Mouse (Mus musculus) spleen, postnatal 4 days (tissue): Measurements from ENCODE around the gene Dgkh.
"Not testable (repeated sequence)": the region's sequence is repeated elsewhere in the genome, so short reads cannot be mapped to it uniquely, and the experiment has no call there.

Experiments
- DNase-seq, 2 experiments: peaks; one replicate each; pipeline ENCODE4 v3.0.0; 2022; ENCODE audit warnings: low spot score in 2 of 2

Dgkh gene

GRCm38 (mm10) chr14:78732617-78733312, at the start of gene Dgkh:
Dgkh (minus strand) TSS chr14:78732776.
- DNase-seq, result peak; percentile 70 to 84

GRCm38 (mm10) chr14:78777215-78777614, 44.6 kb upstream of the Dgkh start:
- DNase-seq, result no peak

- no peak for DNase-seq
These were observed 44.1 kb upstream of the Dgkh start for GRCm38 (mm10) chr14:78776659-78777058.

- no peak for DNase-seq
These were observed 43.1 kb upstream of the Dgkh start for GRCm38 (mm10) chr14:78775699-78776098.

- DNase-seq, result no peak
These were observed 42.6 kb upstream of the Dgkh start for GRCm38 (mm10) chr14:78775226-78775625.

GRCm38 (mm10) chr14:78770457-78770856, 37.9 kb upstream of the Dgkh start:
- DNase-seq, result no peak

- no peak for DNase-seq
These were observed 28.5 kb upstream of the Dgkh start for GRCm38 (mm10) chr14:78761064-78761463.

- no peak for DNase-seq
These were observed 26.9 kb upstream of the Dgkh start for GRCm38 (mm10) chr14:78759491-78759890.

GRCm38 (mm10) chr14:78755316-78755715, 22.7 kb upstream of the Dgkh start:
- DNase-seq, result no peak

GRCm38 (mm10) chr14:78748692-78749091, 16.1 kb upstream of the Dgkh start:
- DNase-seq, result no peak

- DNase-seq, result no peak
These were observed 15.5 kb upstream of the Dgkh start for GRCm38 (mm10) chr14:78747969-78748651.

- no peak for DNase-seq
These were observed 14.9 kb upstream of the Dgkh start for GRCm38 (mm10) chr14:78747454-78747853.

GRCm38 (mm10) chr14:78734605-78735004, 2.0 kb upstream of the Dgkh start:
- DNase-seq, result no peak

GRCm38 (mm10) chr14:78734203-78734602, 1.6 kb upstream of the Dgkh start:
- DNase-seq, result not testable (repeated sequence)

- DNase-seq, result no peak
These were observed 945 bp upstream of the Dgkh start for GRCm38 (mm10) chr14:78733366-78734076.

GRCm38 (mm10) chr14:78731852-78732616, 542 bp downstream of the Dgkh start:
- peak in 1 of 2 experiments; percentile 64 for DNase-seq

- no peak for DNase-seq
These were observed 1.3 kb downstream of the Dgkh start for GRCm38 (mm10) chr14:78731240-78731639.

- DNase-seq, result no peak
These were observed 6.6 kb downstream of the Dgkh start for GRCm38 (mm10) chr14:78725976-78726375.

GRCm38 (mm10) chr14:78725307-78725956, 7.1 kb downstream of the Dgkh start:
- no peak for DNase-seq

GRCm38 (mm10) chr14:78724414-78725306, 7.9 kb downstream of the Dgkh start:
- peak; percentile 19 to 68 for DNase-seq
